Mouse (Mus musculus) small intestine, adult 10 weeks (tissue): Measurements from ENCODE around the gene Ptk6. TPM values are rescaled to one million over a fixed set of nuclear protein-coding genes. Genes with fewer than 3 reads are reported as not detected.

ENCODE experiments used
- polyA plus RNA-seq: library from polyadenylated mRNA; stranded (reverse); fragments of 350-450 nt; fragmentation: Illumina TruSeq; extraction: RNeasy Lipid Tissue Mini Kit (QIAGEN cat#74804); gene quantifications from one replicate; pipeline ENCODE4 v1.2.3, GENCODE M21; 2014; ENCODE audit warnings: low replicate concordance

Ptk6 gene
- 5.1 TPM for polyA plus RNA-seq

GRCm38 (mm10) chr2:181202422-181202821 is at the start of gene Ptk6:
TSS of gene Ptk6 (minus strand) at chr2:181202789.

GRCm38 (mm10) chr2:181241602-181242313 is 39.2 kb upstream of the Ptk6 start, which contains the start of gene Helz2:
TSS of gene Helz2 (minus strand) at chr2:181242027.

DNA sequence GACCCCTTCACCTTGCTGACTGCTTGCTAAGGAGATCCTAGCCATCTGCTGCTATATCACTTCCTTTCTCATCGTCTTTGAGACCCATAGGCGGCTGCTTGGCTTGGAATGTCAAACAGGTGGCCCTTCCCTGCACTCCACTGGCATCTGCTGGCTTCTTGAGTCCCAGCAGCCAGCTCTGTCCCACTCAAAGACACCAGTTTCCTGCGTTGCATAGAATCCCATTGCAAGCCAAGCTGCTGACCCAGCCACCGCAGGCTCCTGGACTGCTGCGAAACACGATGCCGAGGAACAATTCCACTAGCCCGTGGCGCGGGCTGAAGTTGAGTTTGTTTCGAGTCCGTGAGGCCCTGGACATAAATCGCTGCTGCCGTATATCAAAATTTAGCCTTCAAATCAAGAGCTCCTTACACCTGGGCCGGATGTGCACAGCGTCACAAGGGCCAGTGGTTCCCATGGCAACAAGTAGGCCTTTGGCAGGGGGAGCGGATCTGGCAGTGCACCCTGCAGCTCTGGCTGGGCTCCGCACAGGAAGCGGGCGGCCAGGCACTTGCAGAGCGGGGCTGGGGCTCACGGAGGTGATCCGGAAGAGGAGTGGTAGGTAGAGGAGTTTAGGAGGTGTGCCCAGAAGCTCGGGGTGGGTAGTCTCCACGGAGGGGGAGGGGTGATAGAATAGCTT is 17.1 kb upstream of the Ptk6 start, which contains the start of gene Fndc11:
Gene Fndc11 (plus strand): TSS at position 476 of the 679 bp plus-strand sequence.

DNA sequence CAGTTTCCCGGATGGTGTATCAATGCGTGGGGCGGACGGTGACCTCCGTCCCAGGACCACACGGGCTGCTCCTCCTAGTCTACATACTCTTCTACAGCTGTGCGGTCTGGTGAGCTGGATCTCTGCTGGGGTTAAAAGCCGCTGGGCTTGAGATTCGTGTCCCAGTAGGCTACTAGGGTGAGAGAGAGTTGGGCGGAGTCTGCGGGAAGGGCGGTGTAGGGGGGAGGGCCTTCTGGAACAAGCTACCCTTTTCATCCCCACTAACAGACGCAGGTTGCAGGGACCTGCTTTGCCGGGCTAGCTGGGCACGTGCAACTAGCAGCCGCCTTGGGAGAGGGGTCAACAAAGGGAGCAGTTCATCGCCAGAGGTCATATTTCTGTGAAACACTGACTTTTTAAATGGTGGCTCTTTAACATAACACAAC is 10.4 kb upstream of the Ptk6 start, which contains the start of gene Srms:
Gene Srms (minus strand): TSS at position 165 of the 425 bp plus-strand sequence.

DNA sequence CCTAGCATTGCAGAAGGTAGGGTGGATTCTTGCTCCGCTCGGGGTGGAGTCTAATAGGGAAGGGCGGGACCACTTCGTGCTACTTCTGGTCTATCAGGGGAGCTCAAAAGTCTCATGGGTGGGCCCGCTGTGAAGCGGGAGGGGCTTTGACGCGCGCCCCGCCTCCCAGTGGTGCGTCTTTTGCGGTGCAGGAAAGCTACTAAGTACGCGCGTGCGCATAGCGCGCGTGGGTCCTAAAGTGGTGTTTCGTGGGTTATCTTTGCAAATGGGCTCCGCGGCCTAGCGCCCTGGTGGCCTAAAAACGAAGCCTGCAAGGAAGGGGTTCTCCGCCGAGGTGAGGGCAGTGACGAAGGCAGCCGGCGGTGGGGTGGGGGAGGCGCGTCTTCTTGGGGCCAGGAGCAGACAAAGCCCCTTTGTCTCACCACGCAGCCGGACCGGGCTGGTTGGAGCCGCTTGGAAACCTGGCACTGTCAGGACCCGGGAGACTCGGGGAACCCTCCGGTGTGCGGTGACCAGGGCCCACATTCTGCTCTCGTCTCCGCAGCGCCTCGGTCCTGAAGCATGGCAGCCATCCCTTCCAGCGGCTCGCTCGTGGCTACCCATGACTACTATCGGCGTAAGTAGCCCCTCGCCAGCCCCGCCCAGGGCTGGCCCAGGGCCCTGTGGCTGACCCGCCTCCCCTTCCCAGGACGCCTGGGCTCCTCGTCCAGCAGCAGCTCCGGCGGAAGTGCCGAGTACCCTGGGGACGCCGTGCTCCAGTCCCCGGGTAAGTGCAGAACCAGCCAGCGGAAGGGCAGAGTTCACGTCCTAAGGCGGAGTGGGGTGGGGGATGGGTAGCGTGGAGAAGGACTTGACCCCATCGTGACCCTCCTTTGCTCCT is 15.2 kb downstream of the Ptk6 start, which contains the start of gene Ppdpf:
Gene Ppdpf (plus strand): TSS at position 127 of the 880 bp plus-strand sequence.

DNA sequence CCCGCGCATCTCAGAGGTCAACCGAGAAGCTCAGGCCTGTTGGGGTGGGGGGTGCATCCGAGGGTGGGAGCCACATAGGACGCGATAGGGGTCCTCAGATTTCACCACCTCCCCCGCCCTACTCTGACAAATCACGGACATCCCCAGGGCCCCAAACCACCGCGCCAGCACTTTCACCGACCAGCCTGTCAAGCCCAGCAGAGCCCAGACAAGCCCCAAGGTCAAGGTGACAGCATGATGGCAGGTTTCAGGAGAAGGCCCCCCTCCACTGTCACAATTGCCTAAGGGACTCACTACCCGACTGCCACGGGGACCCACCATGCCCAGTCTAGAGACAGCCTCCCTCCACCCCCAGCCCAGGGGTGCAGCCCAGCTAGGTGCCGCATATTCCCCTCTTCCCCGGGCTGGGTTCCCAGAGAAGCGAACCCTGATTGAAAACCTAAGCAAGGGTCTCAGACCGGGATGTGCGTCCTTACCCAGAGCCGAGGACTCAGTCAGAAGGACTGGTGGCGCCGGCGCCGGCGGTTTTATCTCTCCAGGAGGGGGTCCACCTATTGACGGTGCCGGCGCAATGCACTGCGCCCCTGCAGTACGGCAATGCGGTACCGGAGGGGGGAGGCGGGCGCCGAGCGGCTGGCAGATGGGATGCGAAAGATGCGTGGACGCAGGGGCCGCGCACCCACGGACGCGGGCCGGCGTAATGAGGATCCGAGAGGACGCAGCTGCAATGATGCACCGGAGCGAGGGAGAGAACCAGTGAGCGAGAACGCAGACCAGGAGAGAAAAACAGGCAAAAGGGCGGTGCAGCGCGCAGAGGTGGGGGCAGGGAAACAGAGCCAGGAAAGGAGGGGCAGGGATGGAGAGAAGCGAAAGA is 46.1 kb downstream of the Ptk6 start, which contains the start of gene Eef1a2:
Gene Eef1a2 (minus strand): TSS at position 767 of the 874 bp plus-strand sequence.

Other genes with a start within 250 kb of the Ptk6 start
- not detected for gene Nkain4, start 248.1 kb downstream of the Ptk6 start, polyA plus RNA-seq
- gene Arfgap1, start 235.6 kb downstream of the Ptk6 start, polyA plus RNA-seq, result 3.7 TPM
- 0.11 TPM for gene Col20a1, start 216.3 kb downstream of the Ptk6 start, polyA plus RNA-seq
- gene Chrna4, start 159.2 kb downstream of the Ptk6 start, polyA plus RNA-seq, result not detected
- 0.19 TPM for gene Kcnq2, start 67.5 kb downstream of the Ptk6 start, polyA plus RNA-seq
- gene Eef1a2, start 45.8 kb downstream of the Ptk6 start, polyA plus RNA-seq, result not detected
- 5.9 TPM for gene Ppdpf, start 15.5 kb downstream of the Ptk6 start, polyA plus RNA-seq
- not detected for gene Srms, start 10.4 kb upstream of the Ptk6 start, polyA plus RNA-seq
- gene Fndc11, start 17.2 kb upstream of the Ptk6 start, polyA plus RNA-seq, result not detected
- 5.8 TPM for gene Helz2, start 39.2 kb upstream of the Ptk6 start, polyA plus RNA-seq
- 10.5 TPM for gene Gmeb2, start 85.2 kb upstream of the Ptk6 start, polyA plus RNA-seq
- not detected for gene Stmn3, start 111.7 kb upstream of the Ptk6 start, polyA plus RNA-seq
- 2.8 TPM for gene Rtel1, start 117.0 kb upstream of the Ptk6 start, polyA plus RNA-seq
- 0.97 TPM for gene Zgpat, start 162.1 kb upstream of the Ptk6 start, polyA plus RNA-seq
- 25.0 TPM for gene Arfrp1, start 162.6 kb upstream of the Ptk6 start, polyA plus RNA-seq
- gene Lime1, start 177.3 kb upstream of the Ptk6 start, polyA plus RNA-seq, result 0.45 TPM